Mouse (Mus musculus) heart, postnatal 0 days (tissue): ENCODE measurements around the gene Dlg2.

Source experiments
- CTCF ChIP-seq: IDR thresholded peaks from 2 replicates; pipeline ENCODE4 v1.5.1; 2016; ENCODE audit warnings: antibody characterized with exemption, control low read depth, low read depth
- EP300 ChIP-seq: IDR thresholded peaks from 2 replicates; pipeline ENCODE4 v1.6.1; 2016; ENCODE audit warnings: antibody characterized with exemption, low read depth

DNA sequence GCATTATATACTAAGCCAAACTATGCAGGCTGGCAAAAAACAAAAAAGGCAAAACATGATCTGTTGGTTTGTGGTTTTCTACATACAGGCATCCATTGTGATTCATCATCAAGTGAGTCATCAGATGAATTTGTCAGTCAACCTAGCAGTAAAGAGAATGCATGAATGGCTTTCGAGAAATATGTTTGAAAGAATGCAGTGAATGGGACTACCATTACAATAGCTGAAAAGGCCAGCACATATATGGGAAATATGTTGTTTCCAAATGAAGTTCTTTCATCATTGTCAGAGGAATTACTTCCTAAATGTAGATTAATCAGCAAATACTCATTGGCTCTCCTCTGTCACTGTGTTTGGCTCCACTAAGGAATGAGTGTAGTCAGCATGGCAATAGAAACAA is 677.6 kb downstream of the Dlg2 start:
- TF ChIP-seq CTCF (no peak), EP300 (no peak)
